Mouse (Mus musculus) gastrocnemius, adult 2 months (tissue): ENCODE measurements around the gene Msl3. TPM values are rescaled to one million over a fixed set of nuclear protein-coding genes. Genes with fewer than 3 reads are reported as not detected.

Experiments used
- DNase-seq: peaks from one replicate; pipeline ENCODE4 v3.0.0; 2022
- H3K27ac ChIP-seq: fragments of 200-600 bp; 2 replicates; pipeline ENCODE4 v1.8.1; 2022; ENCODE audit warnings: mild to moderate bottlenecking
- H3K4me3 ChIP-seq: fragments of 200-600 bp; 2 replicates; pipeline ENCODE4 v1.8.1; 2022; ENCODE audit warnings: mild to moderate bottlenecking, moderate library complexity
- CTCF ChIP-seq: fragments of 200-600 bp; IDR thresholded peaks from 2 replicates; pipeline ENCODE4 v1.8.1; 2022; ENCODE audit warnings: antibody characterized with exemption, mild to moderate bottlenecking, moderate library complexity
- intact Hi-C: fragments of 180-260 bp; cut with DNase I; formaldehyde crosslinking; loops from one replicate; pipeline ENCODE4 v1.15.1; 2025
- total RNA-seq, 2 experiments: library from RNA; stranded (reverse); gene quantifications; 2 replicates each; pipeline ENCODE4 v1.2.3; 2021

The Msl3 gene
- total RNA-seq, 2 experiments from 2014 or later, result 40.1 to 44.2 TPM

DNA sequence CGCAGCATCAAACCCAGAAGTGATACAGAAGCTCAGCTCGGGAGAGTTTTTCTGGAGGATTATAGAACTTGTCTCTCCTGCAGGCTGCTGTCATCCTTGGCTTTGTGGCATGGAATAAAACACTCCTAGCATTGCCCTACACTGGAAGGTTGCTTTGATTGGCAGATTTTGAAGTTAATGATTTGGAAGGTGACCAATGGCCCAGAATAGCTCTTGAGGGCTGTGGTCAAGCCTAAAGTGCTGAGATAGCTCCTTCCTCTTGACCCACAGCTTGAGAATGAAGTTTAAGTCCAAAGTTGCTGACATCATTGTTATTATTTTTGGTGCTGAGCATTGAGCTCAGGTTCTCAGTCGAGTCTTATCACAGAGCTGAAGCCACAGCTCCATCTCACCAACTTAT, 26.0 kb downstream of the Msl3 start:
- peak overlapping the region; percentile 79 for H3K27ac ChIP-seq
- DNase-seq, result peak; percentile 23
- no peak for TF ChIP-seq CTCF
- H3K4me3 ChIP-seq, result no peak overlapping the region
- intact Hi-C loops, result no loop called here

- DNase-seq, result no peak
Observed at GRCm38 (mm10) chrX:168643451-168643850, 30.2 kb downstream of the Msl3 start.

GRCm38 (mm10) chrX:168639556-168640356, 33.9 kb downstream of the Msl3 start:
- Histone ChIP-seq H3K27ac (peak overlapping the region; percentile 78), H3K4me3 (peak overlapping the region; percentile 71)
- intact Hi-C loops, result loop anchor here (2.0 kb wide), 1 partner anchor 55 kb away; no protein-coding TSS in a partner anchor
- peak; percentile 74 for TF ChIP-seq CTCF
- peak; percentile 74 for DNase-seq

More at GRCm38 (mm10) chrX:168643451-168643850, 30.2 kb downstream of the Msl3 start:
- intact Hi-C loops, result no loop called here
- H3K27ac ChIP-seq, result no peak overlapping the region
- no peak overlapping the region for H3K4me3 ChIP-seq
- no peak for TF ChIP-seq CTCF

Other genes with a start within 250 kb of the Msl3 start
- under 1 TPM; 0.08 to 0.14 TPM for gene Frmpd4, start 96.7 kb downstream of the Msl3 start, total RNA-seq
- 1 to 10 TPM; 3.3 to 3.5 TPM for gene Arhgap6, start 121.2 kb upstream of the Msl3 start, total RNA-seq